Mouse (Mus musculus): Measurements from ENCODE around the gene Rpp25l.
A peak's percentile ranks its signal among the peaks of the same experiment; 100 is the strongest.
"Not testable (repeated sequence)": the region's sequence is repeated elsewhere in the genome, so short reads cannot be mapped to it uniquely, and the experiment has no call there.

The Rpp25l gene

GRCm38 (mm10) chr4:41713197-41714067, at the start of gene Rpp25l:
Rpp25l (minus strand) TSS chr4:41713534.
- peak; percentile 42 for DNase-seq (ENCODE audit: low spot score)

- DNase-seq (ENCODE audit: low spot score) = not testable (repeated sequence)
Observed at GRCm38 (mm10) chr4:41762688-41763114, 49.4 kb upstream of the Rpp25l start.

GRCm38 (mm10) chr4:41762099-41762687, 48.9 kb upstream of the Rpp25l start:
- no peak for DNase-seq (ENCODE audit: low spot score)

GRCm38 (mm10) chr4:41761680-41762079, 48.3 kb upstream of the Rpp25l start:
- no peak for DNase-seq (ENCODE audit: low spot score)

GRCm38 (mm10) chr4:41760911-41761310, 47.6 kb upstream of the Rpp25l start:
- no peak for DNase-seq (ENCODE audit: low spot score)

DNA sequence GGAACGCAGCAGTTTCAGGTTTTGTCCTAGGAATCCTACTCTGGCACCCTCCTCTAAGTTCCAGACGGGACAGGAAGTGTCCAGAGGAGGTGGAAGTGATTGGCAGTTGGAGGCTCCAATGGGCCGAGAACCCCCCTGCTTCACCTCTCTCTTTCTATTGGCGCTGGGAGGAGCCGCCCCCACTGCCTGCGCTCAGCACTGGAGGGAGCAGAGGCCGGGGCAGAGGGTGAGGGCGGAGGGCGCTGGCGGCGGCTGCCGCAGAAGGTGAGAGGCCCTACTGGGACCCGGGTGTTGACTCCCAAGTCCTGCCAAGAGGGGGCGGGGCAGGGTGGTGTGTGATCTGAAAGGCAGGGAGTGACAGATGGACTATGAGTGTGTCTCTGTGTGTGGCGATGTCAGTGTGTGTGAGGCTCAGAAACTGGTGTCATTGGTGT, 47.0 kb upstream of the Rpp25l start:
- peak; percentile 73 for DNase-seq (ENCODE audit: low spot score)

- DNase-seq (ENCODE audit: low spot score) = no peak
Observed at GRCm38 (mm10) chr4:41759656-41760287, 46.4 kb upstream of the Rpp25l start.

DNA sequence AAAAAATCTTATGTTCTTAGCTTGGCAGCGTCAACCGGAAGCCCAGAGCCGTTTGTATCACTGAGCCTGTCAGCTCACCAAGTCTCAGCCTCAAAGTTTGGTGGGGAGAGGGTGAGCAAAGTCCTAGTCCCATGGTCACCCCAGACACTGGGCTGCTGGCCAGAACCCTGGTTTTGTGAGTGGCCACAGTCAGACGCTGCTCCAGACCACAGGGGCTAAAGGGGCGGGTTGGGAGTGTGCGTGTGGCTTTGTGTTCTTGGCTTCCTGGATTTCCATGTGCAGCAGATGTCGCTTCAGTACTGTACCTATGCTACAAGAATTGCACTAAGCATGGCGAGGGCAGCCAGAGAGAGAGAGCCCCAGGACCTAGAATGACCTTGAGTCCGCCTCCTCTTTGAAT, 45.9 kb upstream of the Rpp25l start:
- no peak for DNase-seq (ENCODE audit: low spot score)

GRCm38 (mm10) chr4:41758701-41759100, 45.4 kb upstream of the Rpp25l start:
- DNase-seq (ENCODE audit: low spot score) = no peak

GRCm38 (mm10) chr4:41758021-41758420, 44.7 kb upstream of the Rpp25l start:
- DNase-seq (ENCODE audit: low spot score) = no peak

DNA sequence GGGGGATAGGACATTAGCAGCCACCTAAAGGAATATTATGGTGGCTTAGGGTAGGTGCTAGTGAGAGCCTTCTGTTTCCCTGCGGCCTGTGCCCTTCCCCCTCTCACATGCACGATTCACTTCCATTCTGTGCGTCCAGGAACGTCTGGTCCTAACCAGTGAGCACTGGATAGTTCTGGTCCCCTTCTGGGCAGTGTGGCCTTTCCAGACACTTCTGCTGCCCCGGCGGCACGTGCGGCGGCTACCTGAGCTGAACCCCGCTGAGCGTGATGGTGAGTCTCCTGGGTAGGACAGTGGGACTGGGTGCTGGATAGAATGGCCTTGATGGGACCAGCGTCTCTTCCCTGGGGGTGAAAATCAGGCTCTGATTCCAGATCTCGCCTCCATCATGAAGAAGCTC, 44.0 kb upstream of the Rpp25l start:
- no peak for DNase-seq (ENCODE audit: low spot score)

- no peak for DNase-seq (ENCODE audit: low spot score)
Observed at GRCm38 (mm10) chr4:41756440-41756839, 43.1 kb upstream of the Rpp25l start.

GRCm38 (mm10) chr4:41755338-41756305, 42.3 kb upstream of the Rpp25l start, which contains the start of gene Sigmar1:
Sigmar1 (minus strand) TSS chr4:41756157.
- peak; percentile 39 for DNase-seq (ENCODE audit: low spot score)

- no peak for DNase-seq (ENCODE audit: low spot score)
Observed at GRCm38 (mm10) chr4:41754797-41755337, 41.5 kb upstream of the Rpp25l start, which contains the start of gene Galt. Galt (plus strand) TSS chr4:41755228.

GRCm38 (mm10) chr4:41745021-41745420, 31.7 kb upstream of the Rpp25l start:
- no peak for DNase-seq (ENCODE audit: low spot score)

DNA sequence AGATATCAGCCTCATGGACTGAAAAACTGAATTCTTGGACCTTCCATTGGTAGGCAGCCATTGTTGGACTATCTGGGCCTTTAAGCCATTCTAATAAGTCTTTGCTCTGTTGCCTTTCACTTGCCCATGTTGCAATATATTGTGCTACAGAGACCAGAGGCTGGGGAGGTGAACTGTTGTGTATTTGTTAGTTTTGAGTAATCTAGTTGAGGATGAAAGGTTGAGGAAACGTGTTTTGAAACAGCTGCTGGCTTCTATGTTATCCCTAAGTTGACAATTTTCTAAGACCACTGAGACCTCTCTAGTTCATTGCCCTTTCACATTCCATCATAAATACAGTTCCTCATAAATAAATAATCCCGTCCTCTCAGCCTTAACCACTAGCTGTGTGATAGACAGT, 30.8 kb upstream of the Rpp25l start:
- no peak for DNase-seq (ENCODE audit: low spot score)

DNA sequence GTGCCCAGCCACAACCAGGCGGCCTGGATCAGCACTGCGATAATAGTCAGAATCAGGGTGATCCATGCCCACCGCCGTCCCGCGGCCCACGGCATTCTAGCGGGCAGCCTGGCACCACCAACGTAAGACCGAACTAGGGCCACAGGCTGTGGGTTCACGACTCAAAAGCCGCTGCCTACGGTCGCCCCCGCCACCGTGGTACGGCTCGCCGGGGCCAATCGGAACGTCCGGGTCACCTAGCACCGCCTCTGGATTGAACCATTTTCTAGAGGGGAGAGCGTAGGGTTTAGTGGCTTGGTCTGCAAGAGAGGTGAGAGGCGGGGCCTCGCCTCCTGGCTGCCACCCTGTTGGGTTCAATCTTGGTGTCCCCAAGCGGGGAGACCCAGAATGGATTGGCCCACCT, 27.8 kb upstream of the Rpp25l start:
- DNase-seq (ENCODE audit: low spot score) = peak; percentile 63

DNA sequence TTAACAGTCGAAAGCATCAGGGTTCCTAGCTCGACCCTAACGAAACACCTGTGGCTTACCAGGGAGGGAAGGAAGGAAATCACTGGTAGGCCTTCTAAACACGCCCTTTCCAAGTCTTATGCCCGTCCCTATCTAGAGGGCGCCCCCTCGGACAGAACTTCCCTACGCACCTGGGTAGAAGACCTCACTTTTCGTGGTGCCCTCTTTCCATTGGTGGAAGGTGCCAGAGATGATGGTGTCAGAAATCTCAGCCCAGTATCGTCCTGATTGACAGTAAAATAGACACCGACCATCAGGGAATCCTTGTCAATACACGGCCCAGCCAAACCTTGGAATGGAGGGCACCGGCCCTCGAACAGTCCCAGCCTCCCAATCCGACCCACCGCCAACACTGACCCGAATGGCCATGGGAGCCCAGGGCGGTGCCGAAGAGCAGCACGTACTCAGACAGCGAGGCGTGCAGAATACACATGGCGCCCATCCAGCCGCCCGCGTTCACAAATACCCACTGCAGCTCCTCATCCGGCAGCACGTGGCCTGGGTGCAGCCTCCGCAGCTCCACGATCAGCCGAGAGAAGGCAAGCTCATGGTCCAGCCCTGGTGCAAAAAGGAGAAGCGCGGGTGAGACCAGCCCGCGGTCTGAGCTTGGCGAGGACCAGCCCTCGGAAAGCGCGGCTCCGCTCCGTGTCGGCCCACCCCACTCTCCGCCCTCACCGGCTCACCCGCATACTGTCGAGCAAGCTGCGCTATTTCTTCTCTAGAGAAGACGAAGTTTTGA, 27.2 kb upstream of the Rpp25l start:
- DNase-seq (ENCODE audit: low spot score) = no peak

DNA sequence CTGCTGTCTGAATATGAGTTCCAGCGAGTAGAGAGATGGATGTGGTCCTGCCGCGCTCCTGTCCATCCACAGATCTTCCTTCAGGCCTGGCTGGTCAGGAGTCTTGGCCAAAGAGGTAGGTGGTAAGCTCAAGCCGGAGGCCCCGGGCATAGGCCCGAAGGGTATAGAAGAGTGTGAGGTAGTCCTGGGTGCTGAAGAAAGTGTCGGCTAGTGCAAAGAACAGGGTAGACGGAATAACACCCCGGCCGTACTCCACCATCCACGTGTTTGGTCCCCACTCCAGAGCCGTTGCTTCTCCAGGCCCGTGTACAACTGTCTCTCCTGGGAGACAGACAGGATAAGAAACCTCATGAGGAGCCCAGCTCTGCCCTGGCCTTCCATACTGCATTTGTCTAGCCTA, 25.9 kb upstream of the Rpp25l start:
- DNase-seq (ENCODE audit: low spot score) = no peak

DNA sequence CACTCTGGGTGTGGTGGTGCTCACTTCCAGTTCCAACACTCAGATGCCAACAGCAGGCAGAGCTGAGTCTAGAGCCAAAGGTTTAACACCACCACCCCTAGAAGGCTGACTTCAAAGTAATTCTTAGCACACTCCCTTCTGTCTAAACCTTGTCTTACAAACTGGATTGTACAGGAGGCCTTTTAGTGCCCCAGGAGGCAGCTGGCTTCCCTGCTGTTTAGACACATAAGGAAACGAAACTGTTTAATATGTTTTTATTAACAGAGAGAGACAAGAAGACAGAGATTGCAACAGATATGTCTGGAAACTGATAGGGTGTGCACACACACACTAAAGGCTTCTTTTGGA, 24.9 kb upstream of the Rpp25l start:
- DNase-seq (ENCODE audit: low spot score) = no peak
